Mouse (Mus musculus): Measurements from ENCODE around the gene Wdfy3. TPM values are rescaled to one million over a fixed set of nuclear protein-coding genes. Genes with fewer than 3 reads are reported as not detected.

Gene Wdfy3
- polyA plus RNA-seq, 1 experiment from 2014 or later, result 15.1 TPM

GRCm38 (mm10) chr5:101951918-101952317, 117.8 kb downstream of the Wdfy3 start:
- Histone ChIP-seq H3K27ac (no peak overlapping the region), H3K4me2 (ENCODE audit: low read length) (no peak overlapping the region), H3K27me3 (ENCODE audit: insufficient read depth, low read length) (no peaks in the 10 kb centered on the region), H3K4me1 (replicated peaks; ENCODE audit: insufficient read depth, low read length) (0 out of 2 replicates have a peak, but pooled peaks cover 4% of the 10 kb centered on the region), H3K9ac (ENCODE audit: low read depth, low read length) (no peak overlapping the region), H3K36me3 (ENCODE audit: insufficient read depth, low read length) (peaks cover 37% of the 10 kb centered on the region), H3K4me3 (replicated peaks; ENCODE audit: low read depth, low read length) (no peak overlapping the region), H3K9me3 (replicated peaks; ENCODE audit: low read length) (no peaks in the 10 kb centered on the region)
- no peak for TF ChIP-seq CTCF (IDR thresholded peaks at IDR 0.05; ENCODE audit: low read depth)
- ATAC-seq (replicated peaks; ENCODE audit: low FRiP score, low read depth) (no peak), DNase-seq (ENCODE audit: low spot score) (no peak)
- WGBS, result 95% methylated on average over 1 of the region's 1 CpGs

DNA sequence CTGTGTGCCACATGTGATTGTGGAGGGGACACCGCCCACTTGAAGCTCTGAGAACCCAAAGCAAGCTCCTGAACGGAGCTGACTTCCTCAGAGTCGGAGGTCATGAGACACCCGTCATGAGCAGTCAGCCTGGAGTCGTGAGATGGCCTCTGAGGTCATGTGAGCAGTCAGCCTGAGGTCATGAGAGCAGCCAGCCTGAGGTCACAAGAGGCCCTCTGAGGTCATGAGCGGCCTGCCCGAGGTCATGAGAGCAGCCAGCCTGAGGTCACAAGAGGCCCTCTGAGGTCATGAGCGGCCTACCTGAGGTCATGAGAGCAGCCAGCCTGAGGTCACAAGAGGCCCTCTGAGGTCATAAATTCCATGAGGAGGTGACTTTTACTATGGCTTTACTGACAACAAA, 120.4 kb downstream of the Wdfy3 start:
- WGBS, result 63% methylated on average over 8 of the region's 8 CpGs
- H3K4me3 ChIP-seq (replicated peaks; ENCODE audit: low read depth, low read length), result no peak overlapping the region
- no peaks in the 10 kb centered on the region for H3K9me3 ChIP-seq (replicated peaks; ENCODE audit: low read length)
- no peak overlapping the region for H3K27ac ChIP-seq
- no peak for ATAC-seq (replicated peaks; ENCODE audit: low FRiP score, low read depth)
- no peak for TF ChIP-seq CTCF (IDR thresholded peaks at IDR 0.05; ENCODE audit: low read depth)
- H3K4me1 ChIP-seq (replicated peaks; ENCODE audit: insufficient read depth, low read length), result no peaks in the 10 kb centered on the region
- H3K9ac ChIP-seq (ENCODE audit: low read depth, low read length), result no peak overlapping the region
- peaks cover 39% of the 10 kb centered on the region for H3K36me3 ChIP-seq (ENCODE audit: insufficient read depth, low read length)
- no peaks in the 10 kb centered on the region for H3K27me3 ChIP-seq (ENCODE audit: insufficient read depth, low read length)
- no peak for DNase-seq (ENCODE audit: low spot score)
- no peak overlapping the region for H3K4me2 ChIP-seq (ENCODE audit: low read length)

DNA sequence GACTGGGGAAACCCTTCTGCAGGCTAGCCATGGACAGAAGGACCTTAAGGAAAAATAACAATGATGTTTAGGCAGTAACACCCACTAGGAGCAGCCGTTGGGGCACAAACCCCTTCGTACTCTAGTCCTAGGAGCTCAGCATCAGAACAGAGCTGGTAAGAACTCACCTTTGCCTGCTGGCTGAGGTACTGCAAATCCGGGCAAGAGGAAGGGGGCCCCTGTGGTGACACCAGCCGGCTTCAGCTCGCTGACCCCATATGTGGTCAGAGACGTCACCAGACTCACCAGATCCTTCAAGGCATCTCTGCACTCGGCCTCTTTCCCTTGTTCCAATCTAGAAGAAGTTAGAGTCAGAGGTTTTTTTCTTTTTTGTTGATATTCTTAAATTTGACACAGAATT, 121.1 kb downstream of the Wdfy3 start:
- ATAC-seq (replicated peaks; ENCODE audit: low FRiP score, low read depth), result no peak

DNA sequence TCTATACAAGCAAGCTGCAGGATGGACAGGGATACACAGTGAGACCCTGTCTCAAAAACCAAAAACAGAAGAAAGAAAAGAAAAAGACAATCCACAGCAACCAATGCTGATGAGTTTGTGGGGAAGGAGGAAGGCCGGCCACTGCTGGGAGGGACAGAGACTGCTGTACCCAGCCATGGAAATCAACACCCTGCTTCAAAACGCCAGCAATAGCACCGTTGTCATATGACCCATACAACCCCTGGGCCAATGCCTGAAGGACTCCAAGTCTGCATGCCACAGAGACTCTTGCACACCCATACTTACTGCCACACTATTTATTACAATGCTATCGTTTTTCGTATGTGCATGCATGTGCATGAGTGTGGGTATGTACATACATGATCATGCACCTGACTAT, 124.0 kb downstream of the Wdfy3 start:
- Histone ChIP-seq H3K27ac (no peak overlapping the region), H3K27me3 (ENCODE audit: insufficient read depth, low read length) (no peaks in the 10 kb centered on the region), H3K4me3 (replicated peaks; ENCODE audit: low read depth, low read length) (no peak overlapping the region), H3K4me2 (ENCODE audit: low read length) (no peak overlapping the region), H3K36me3 (ENCODE audit: insufficient read depth, low read length) (peaks cover 52% of the 10 kb centered on the region), H3K9me3 (replicated peaks; ENCODE audit: low read length) (no peaks in the 10 kb centered on the region), H3K9ac (ENCODE audit: low read depth, low read length) (no peak overlapping the region), H3K4me1 (replicated peaks; ENCODE audit: insufficient read depth, low read length) (no peaks in the 10 kb centered on the region)
- DNase-seq (ENCODE audit: low spot score), result no peak
- WGBS, result 72% methylated on average over 5 of the region's 5 CpGs
- TF ChIP-seq CTCF (IDR thresholded peaks at IDR 0.05; ENCODE audit: low read depth), result no peak
- ATAC-seq (replicated peaks; ENCODE audit: low FRiP score, low read depth), result no peak

More for the DNA sequence above, 121.1 kb downstream of the Wdfy3 start:
- Histone ChIP-seq H3K4me1 (replicated peaks; ENCODE audit: insufficient read depth, low read length) (no peaks in the 10 kb centered on the region), H3K9me3 (replicated peaks; ENCODE audit: low read length) (no peaks in the 10 kb centered on the region), H3K36me3 (ENCODE audit: insufficient read depth, low read length) (peaks cover 42% of the 10 kb centered on the region), H3K9ac (ENCODE audit: low read depth, low read length) (no peak overlapping the region), H3K27me3 (ENCODE audit: insufficient read depth, low read length) (no peaks in the 10 kb centered on the region), H3K4me3 (replicated peaks; ENCODE audit: low read depth, low read length) (no peak overlapping the region), H3K4me2 (ENCODE audit: low read length) (no peak overlapping the region), H3K27ac (no peak overlapping the region)
- WGBS, result 92% methylated on average over 7 of the region's 7 CpGs
- TF ChIP-seq CTCF (IDR thresholded peaks at IDR 0.05; ENCODE audit: low read depth), result no peak
- DNase-seq (ENCODE audit: low spot score), result no peak

- no peak for TF ChIP-seq CTCF (IDR thresholded peaks at IDR 0.05; ENCODE audit: low read depth)
- no peak for ATAC-seq (replicated peaks; ENCODE audit: low FRiP score, low read depth)
- Histone ChIP-seq H3K4me3 (replicated peaks; ENCODE audit: low read depth, low read length) (no peak overlapping the region), H3K4me2 (ENCODE audit: low read length) (no peak overlapping the region), H3K9me3 (replicated peaks; ENCODE audit: low read length) (no peaks in the 10 kb centered on the region), H3K9ac (ENCODE audit: low read depth, low read length) (no peak overlapping the region), H3K27ac (no peak overlapping the region), H3K4me1 (replicated peaks; ENCODE audit: insufficient read depth, low read length) (0 out of 2 replicates have a peak, but pooled peaks cover 7% of the 10 kb centered on the region), H3K27me3 (ENCODE audit: insufficient read depth, low read length) (no peaks in the 10 kb centered on the region), H3K36me3 (ENCODE audit: insufficient read depth, low read length) (peaks cover 42% of the 10 kb centered on the region)
- DNase-seq (ENCODE audit: low spot score), result no peak
- WGBS, result 85% methylated on average over 13 of the region's 13 CpGs
Measured at GRCm38 (mm10) chr5:101937909-101938596, 131.7 kb downstream of the Wdfy3 start.

DNA sequence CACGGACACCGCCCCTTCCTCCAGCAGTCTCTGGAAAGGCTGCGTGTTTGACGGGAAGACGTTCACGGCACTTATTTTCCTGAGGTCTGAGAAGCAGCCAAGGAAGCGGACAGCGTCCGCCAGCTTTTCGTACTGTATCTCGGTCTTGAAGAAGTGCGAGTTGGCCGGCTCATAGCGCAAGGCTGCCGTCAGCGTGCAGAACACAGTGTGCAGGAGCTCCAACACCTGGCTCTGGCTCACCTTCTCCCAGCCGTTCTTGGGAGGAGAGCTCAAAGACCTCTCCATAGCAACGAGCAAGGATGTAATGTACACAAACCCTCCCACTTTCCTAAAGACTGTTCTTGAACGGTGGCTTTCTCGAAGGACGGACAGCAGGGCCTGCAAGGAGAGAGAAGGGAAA, 132.4 kb downstream of the Wdfy3 start:
- Histone ChIP-seq H3K9ac (ENCODE audit: low read depth, low read length) (no peak overlapping the region), H3K4me1 (replicated peaks; ENCODE audit: insufficient read depth, low read length) (0 out of 2 replicates have a peak, but pooled peaks cover 7% of the 10 kb centered on the region), H3K9me3 (replicated peaks; ENCODE audit: low read length) (no peaks in the 10 kb centered on the region), H3K4me2 (ENCODE audit: low read length) (no peak overlapping the region), H3K36me3 (ENCODE audit: insufficient read depth, low read length) (peaks cover 38% of the 10 kb centered on the region), H3K4me3 (replicated peaks; ENCODE audit: low read depth, low read length) (no peak overlapping the region), H3K27me3 (ENCODE audit: insufficient read depth, low read length) (no peaks in the 10 kb centered on the region), H3K27ac (no peak overlapping the region; the same call in 1 of the 2 replicates)
- DNase-seq (ENCODE audit: low spot score) (no peak), ATAC-seq (replicated peaks; ENCODE audit: low FRiP score, low read depth) (no peak)
- no peak for TF ChIP-seq CTCF (IDR thresholded peaks at IDR 0.05; ENCODE audit: low read depth)
- 60% methylated on average over 21 of the region's 21 CpGs for WGBS

Data from kidney, postnatal 0 days (tissue).